Mouse (Mus musculus): ENCODE data around the gene Mars.

DNA sequence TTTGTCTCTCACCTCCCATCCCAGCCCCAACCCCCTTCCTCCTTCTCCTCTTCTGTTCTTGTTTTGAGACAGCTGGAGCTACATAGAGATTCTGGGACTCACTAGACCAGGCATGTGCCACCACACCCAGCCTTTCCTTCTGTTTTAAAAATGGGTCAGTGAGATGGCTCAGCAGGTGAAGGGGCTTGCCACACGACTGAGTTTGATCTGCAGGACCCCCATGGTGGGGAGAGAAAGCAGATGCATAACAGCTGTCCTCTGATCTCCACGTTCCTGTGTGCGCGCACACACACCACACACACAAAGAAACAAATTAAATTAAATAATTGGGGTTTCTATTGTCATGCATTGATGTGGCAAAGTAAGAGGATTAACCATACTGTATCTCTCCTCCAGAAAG is 46.6 kb downstream of the Mars start:
- TF ChIP-seq POLR2A (IDR thresholded peaks at IDR 0.05; ENCODE audit: insufficient read depth, low read depth, low read length): no peak
- no peak for TF ChIP-seq CTCF (IDR thresholded peaks at IDR 0.05)
- TF ChIP-seq EP300 (IDR thresholded peaks at IDR 0.05; ENCODE audit: insufficient read depth, low read depth, low read length): no peak
